Mouse (Mus musculus): ENCODE results near the gene AC131692.1.
"Not testable (repeated sequence)": the region's sequence is repeated elsewhere in the genome, so short reads cannot be mapped to it uniquely, and the experiment has no call there.

Gene AC131692.1

DNA sequence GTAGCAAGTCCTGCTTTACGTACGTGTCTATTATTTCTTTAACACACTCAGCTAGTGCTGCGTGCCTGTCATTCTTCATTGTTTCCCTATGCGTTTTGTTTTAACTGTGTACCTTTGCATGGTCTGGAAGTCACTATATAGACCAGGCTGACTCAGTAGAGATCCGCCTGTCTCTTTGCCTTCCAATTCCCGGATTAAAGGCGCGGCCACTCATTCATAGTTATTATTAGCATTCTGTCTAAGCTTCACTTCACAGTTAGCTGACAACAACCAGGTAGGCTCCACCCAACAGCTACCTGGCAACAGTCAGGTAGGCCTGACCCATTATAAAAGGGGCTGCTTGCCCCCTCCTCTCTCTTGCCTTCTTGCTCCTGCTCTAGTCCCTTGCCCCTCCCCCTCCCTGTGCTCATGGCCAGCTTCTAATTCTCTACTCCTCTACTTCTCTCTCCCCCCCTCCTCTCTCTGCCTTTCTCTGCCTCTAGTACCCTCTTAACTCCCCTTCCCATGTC, 24.5 kb downstream of the AC131692.1 start:
- DNase-seq = peak; percentile 31

DNA sequence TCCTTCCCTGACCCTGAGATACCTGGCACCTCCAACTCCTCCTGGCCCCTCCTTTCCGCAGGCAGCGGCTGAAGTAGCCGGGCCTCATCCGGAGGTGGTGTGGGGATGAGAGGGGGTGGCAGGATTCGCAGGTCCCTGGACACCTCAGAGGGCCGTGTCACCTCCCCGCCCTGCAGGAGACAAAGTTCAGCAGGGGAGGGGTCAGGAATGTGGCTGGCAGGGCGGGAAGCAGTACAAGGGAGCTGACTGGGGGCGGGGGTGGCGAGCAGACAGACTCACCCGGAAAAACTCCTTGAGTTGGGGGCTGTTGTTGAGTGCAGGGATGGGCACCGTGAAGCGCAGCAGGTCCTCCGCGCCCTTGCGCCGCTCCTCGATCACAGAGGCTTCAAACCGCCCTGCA, 27.5 kb downstream of the AC131692.1 start:
- no peak for DNase-seq

DNA sequence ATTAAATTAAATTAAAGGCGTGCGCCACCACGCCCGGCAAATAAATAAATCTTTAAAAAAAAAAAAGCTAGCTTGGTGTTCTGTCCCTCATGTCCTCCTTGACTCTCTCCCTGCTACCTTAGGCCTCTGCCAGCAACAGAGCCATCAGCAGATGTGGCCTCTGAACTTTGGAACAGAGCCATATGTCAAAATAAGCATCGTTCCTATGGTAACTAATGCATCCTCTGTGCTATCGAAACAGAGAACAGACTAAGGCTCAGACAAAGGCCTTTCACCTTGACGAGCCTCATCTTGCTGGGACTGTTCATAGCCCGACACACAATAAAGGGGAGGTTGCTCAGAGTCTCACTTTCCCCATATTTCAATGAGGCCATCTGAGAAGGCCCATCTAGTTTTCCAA, 29.1 kb downstream of the AC131692.1 start:
- DNase-seq = no peak

DNA sequence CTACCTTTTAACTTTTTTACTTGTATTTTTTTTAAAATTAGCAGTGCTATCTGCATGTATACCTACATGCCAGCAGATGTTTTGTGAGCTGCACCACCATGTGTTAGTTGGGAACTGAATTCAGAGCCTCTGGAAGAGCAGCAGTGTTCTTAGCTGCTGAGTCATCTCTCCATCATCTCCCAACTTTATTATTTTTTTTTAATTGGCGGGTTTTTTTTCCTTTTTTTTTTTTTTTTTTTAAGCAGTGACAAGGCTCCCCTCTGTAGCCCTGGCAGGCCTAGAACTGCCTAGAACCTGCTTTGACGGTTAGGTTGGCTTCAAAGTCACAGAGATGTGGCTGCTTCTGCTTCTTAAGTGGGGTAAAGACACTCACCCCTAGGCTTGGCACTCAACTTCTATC, 30.7 kb downstream of the AC131692.1 start:
- DNase-seq = no peak

DNA sequence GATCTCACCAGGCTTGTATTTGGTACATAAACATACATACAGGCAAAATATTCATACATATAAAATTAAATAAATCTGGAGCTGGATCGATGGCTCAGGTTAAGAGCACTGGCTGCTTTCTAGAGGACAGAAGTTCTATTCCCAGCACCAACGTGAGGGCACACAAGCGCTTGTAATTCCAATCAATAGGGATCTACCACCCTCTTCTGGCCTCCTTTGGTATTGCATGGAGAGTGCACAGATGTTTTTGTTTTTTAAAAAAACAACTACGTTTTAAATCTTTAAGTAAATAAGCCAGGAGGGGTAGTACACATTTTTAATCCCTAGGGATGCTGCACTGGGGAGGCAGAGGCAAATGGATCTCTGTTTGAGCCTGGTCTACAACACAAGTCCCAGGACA, 32.1 kb downstream of the AC131692.1 start:
- DNase-seq = peak; percentile 68

DNA sequence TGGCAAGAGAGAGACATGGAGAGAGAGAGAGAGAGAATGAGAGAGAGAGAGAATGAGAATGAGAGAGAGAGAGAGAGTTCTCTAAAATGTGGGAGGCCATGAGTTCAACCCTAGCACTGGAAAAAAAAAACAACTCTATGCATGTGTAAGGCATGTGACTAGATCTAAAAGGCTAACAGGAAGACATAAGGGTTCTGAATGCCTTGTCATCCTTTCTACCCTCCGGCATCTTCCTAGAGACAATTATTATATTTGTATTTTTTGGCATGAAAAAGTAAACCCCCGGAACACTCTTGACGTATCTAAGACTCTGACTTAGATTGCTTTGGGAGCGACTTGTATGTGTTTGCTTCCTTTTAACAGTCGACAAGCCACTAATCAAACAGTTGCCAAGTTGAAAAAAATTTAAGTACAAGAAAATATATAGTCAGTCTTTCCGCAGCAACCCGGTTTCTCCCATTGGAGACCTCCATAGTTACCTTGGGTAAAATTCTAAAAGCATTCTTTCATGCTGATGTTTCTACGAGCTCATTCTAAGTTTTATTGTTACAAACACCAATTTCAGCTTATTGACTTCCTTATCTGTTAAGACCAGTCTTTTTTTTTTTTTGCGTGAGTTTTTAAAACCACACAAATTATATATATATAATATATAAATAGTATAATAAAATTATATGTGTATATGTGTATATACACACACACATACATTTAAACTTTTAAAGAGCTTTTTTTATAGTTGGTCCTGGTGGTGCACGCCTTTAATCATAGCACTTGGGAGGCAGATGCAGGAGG, 32.8 kb downstream of the AC131692.1 start:
- no peak for DNase-seq

DNA sequence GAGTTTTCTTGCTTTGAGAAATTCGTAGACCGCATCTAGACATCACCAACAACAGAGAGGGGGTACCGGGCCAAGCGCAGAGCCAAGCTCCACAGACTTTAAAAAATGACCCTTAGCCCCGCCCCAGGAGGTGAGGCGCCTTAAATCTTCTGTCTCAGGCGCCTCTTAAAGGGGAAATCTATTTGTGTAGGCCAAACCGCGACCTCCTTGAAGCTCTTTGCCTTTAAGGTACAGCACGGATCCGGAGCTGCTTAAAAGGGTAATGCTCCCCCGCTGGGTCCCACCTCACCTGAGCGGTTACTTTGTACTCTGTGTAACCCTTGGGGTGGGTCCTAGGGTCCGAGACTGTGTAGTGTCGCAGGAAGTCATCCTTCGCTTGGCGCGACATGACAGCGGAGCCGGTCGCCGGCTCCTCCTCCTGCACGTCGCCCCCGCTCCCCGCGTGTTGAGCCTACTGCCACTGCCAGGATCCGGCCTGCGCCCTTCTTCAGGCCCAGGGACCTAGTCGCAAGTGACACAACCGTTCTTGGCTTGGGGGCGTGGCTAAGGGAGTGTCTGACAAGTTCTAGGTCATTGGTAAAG, 33.6 kb downstream of the AC131692.1 start, which contains the start of gene Snx15:
Snx15 (minus strand) TSS at position 545 of the 582 bp plus-strand sequence.
- peak; percentile 97 for DNase-seq

DNA sequence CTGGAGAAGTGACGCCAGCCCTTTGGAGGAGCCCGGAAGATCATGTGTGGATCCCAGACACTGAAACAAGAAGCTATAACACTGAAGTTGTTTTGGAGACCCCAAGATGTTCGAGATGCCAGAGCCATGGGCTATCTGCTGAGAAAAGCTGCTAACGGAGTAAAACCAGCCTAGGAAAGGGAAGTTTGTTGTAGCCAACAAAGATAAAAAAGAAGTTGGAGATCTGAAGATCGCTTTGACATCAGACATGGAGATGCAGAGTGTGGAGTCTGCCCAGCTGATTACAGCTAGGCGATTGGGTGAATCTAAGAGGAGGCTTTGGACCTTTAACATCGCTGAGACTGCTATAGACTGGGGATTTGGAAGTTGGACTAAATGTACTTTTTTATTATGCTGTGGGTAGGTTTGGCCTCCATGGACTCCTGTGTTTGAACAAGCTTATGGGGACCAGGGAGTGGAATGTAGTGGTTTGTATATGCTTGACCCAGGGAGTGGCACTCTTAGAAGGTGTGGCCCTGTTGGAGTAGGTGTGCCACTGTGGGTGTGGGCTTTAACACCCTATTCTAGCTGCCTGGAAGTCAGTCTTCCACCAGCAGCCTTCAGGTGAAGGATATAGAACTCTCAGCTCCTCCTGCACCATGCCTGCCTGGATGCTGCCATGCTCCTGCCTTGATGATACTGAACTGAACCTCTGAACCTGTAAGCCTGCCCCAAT, 36.4 kb downstream of the AC131692.1 start:
- DNase-seq = not testable (repeated sequence)

DNA sequence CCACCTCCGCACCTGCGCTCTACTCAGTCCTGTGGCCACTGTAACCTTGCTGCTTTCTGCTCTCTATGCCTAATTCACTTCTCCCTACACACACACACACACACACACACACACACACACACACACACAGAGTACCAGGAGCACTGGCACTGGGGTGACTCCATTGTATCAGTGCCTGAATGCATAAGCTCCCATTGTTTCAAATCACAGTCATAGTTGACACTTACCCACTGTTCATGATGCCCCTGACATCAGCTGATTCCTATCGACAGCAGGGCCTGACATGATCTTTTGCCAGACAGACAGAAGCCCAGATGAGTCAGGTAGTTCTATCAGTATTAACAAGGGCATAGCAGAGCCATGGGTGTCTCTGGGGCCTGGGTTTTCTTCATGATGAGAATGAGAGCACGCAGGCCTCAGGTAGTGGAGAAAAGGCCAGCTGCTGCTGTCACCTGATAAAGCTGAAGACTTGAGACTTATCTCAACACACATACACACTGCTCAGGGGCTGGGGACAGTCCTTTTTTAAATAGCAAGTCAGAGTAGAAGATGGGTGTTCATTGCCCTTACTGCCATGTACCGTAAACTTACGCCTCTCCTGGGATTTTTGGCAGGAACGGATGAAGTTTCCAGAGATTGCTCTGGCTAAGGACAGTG, 38.1 kb downstream of the AC131692.1 start:
- DNase-seq = no peak

DNA sequence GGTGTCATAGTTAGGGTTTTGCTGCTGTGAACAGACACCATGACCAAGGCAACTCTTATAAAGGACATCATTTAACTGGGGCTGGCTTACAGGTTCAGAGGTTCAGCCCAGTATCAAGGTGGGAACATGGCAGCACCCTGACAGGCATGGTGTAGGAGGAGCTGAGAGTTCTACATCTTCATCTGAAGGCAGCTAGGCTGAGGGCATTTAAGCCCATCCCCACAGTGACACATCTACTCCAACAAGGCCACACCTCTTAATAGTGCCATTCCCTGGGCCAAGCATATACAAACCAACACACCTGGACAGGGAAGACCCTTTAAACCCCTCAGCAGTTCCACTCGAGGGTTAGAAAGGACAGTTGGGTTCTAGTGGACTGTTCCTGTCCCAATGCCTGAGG, 39.0 kb downstream of the AC131692.1 start:
- DNase-seq = not testable (repeated sequence)

DNA sequence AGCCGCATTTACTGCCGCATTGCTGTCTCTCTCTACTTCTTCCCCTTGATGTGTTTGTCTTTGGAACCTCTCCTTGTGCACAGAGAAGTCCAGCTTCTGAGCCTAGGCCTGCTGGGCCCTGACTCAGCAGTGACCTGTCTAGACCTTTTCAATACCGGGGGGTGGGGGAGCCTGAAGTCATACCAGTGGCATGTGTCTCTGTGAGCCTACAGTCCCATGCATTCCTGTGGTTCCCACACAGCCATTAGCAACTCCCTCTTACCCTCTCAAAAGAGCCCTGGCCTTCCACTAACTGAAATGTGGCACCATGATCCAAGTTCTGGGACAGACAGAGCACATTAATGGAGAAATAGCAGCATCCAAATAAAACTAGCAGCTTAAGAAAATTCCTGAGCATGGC, 42.2 kb downstream of the AC131692.1 start:
- no peak for DNase-seq

DNA sequence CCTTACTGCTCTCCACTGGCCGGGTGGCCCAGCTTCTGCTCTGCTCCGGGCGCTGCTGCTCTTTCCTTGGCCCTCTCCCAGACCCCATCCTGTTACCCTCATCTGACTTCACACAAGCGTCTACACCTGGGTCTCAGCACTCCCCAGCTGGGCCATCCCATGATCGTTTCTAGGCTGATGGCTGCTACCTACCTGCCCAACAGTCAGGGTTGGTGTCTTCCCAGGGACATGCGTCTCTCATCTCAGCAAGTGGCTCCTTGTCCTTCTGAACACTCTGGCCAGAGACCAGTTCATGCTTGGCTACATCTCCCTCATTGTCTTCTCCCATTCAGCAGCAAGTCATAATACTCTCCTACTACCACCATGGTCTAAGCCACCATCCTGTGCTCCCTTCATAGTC, 45.5 kb downstream of the AC131692.1 start:
- DNase-seq = no peak

DNA sequence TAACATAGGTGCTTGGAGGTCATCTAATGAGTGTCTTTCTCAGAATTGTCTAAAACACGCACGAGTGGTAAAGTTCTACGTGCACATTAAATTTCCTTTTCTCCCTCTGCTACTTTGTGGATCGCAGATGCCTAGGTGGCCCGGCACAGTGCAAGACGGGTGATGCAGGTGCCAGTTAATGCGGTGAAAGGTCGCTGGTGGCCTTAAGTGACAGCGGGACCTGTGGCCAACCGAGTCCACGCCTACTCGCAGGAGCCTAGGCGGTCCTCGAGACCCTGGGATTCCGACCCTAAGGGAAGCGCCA, 46.1 kb downstream of the AC131692.1 start:
- DNase-seq = no peak

DNA sequence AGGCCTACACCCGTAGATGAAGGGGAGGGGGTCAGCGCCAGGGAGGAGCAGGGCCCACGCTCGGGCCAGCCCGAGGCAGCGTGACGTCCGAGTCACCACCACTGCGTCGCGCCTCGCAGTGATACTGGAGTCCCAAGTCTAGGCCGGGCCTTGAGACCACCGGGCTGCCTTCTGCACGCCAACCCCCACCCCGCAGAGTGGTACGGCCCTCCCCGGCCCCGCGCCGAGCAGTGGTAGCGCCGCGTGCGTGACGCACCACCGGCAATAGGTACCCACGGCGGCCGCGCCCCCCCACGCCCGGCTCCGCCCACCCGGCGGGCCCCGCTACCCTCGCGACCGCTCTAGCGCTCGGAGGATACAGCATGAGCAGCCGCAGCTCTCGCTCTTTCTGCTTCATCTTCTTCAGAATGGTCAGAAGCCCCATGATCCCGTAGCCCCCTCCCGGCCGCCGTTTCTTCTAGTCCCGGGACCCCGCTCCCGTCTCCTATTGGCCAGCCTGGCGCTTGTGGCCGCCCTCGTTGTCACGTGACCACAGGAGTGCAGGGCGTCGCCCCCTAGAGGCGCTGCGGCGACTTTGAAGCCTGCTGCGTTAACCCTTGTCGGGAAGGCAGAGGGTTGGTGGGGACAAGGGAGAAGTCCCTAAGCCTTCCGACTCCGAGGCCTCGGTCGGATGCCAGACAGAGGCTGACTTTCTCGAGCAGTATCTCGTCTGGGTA, 46.6 kb downstream of the AC131692.1 start, which contains the start of gene Batf2:
Batf2 (plus strand) TSS at position 306 of the 716 bp plus-strand sequence.
- DNase-seq = peak; percentile 94

DNA sequence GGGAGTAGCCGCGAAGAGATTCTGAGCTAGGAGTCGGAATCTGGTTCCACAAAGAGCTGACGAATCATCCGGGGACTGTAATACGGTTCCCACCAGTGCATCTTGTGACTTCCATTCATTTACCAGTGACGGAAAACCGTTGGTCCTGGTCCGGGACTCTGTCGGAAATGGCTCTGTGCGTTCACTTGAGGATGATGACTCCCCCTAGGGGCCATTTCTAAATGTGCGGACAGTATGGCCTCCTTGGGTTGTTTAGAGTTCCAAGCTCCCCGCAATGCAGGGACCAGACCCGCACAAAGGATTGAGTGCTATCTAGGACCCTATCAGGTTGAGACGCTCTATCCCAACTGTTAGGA, 47.2 kb downstream of the AC131692.1 start, which contains the start of gene Arl2:
Arl2 (minus strand) TSS at position 155 of the 356 bp plus-strand sequence.
- peak; percentile 86 for DNase-seq

DNA sequence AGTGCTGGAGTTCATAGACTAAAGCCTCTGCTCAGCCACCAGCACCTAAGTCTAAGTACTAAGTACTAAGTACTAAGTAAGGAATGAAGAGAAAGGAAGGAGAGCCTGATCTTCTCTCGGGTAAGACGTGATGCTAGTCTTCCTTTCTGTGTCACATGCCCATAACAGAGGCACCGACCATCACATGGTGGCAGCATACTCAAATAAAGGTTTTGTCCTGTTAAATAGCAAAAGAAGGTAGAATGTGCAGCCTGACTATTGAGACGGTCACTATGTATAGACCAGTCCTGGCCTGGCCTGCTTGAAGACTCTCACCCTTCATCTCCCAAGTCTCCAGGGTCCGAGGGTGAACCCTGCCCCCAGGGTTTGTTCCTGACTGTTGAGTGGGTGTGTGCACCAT, 50.6 kb downstream of the AC131692.1 start:
- DNase-seq = no peak
